8 mouse cellular contexts compared by ENCODE assay signal in the genomic region with DNA sequence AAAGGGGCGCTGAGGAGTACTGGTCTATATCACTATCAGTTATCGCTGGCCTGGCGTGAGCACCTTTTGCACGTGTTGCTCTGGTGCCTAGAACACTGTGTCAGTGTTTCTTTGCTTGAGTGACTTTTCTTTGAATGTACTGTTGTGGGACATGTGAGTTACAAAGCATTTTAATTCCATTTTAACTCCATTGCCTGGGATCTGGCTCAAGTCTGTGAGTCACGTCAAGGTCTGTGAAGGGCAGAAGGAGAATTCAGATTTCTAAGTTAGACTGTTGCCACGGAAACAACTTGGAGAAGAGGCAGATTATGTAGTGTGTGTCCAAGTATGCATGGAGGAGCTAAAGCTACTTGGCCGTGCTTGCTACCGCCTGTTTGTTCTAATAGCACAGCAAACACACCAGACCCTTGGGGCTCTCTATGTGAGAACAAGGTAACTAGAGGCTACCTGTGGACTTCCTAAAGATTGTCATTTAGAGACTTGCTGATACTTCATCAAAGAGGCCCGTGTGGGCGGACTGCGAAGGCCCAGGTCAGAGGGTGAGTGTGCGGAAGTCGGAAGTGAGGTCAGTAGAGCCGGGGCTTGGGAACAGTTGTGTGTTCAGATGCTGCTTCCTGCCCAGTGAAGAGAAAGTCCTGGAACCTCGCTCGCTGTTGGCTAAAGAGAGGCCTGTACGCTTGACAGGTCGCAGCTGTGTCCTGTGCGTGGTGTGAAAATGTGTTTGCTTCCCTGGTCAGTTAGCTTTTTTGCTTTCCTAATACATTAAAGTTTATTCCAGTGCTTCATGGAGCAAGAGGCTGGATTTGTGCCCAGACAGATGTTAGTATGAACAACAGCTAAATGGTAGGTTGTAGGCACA. TPM values are rescaled to one million over a fixed set of nuclear protein-coding genes. Genes with fewer than 3 reads are reported as not detected.
DNase-seq lines count a peak whose midpoint lies in the region; ATAC-seq and TF ChIP-seq lines count a peak whose summit lies in the region.

No protein-coding gene starts in this region.

- no peaks in the 10 kb centered on the region for H3K27me3 ChIP-seq in intestine, embryonic 16.5 days (replicated peaks; ENCODE audit: control insufficient read depth, insufficient read depth, low read length)

- H3K27ac ChIP-seq in left cerebral cortex, adult 2 months: peak overlapping the region; percentile 2; the same call in 1 of the 2 replicates
- H3K27ac ChIP-seq in gastrocnemius, adult 2 months: peak overlapping the region; percentile 75
- H3K27ac ChIP-seq in intestine, embryonic 16.5 days (ENCODE audit: low read length): peak overlapping the region; percentile 58

- 0 out of 2 replicates have a peak, but pooled peaks cover 4% of the 10 kb centered on the region for H3K9me3 ChIP-seq in intestine, embryonic 16.5 days (ENCODE audit: control insufficient read depth, low read length)

- H3K9ac ChIP-seq in intestine, embryonic 16.5 days (ENCODE audit: low read depth, low read length): no peak overlapping the region

- no peak for TF ChIP-seq CTCF in left cerebral cortex, adult 2 months (IDR thresholded peaks at IDR 0.05)
- TF ChIP-seq CTCF in gastrocnemius, adult 2 months (IDR thresholded peaks at IDR 0.05): no peak

- WGBS in intestine, embryonic 16.5 days: 57% methylated on average over 19 of the region's 19 CpGs

- ATAC-seq in intestine, embryonic 16.5 days: peak; percentile 60
- no peak for ATAC-seq in erythroblast, adult 5-6 weeks (replicated peaks; ENCODE audit: low FRiP score, poor library complexity, severe bottlenecking)
- ATAC-seq in erythroid progenitor cell, adult 5-6 weeks (replicated peaks; ENCODE audit: low FRiP score, poor library complexity, severe bottlenecking): no peak

- no peak overlapping the region for H3K4me3 ChIP-seq in left cerebral cortex, adult 2 months
- peak overlapping the region; percentile 37 for H3K4me3 ChIP-seq in gastrocnemius, adult 2 months
- H3K4me3 ChIP-seq in intestine, embryonic 16.5 days (ENCODE audit: low read length): no peak overlapping the region

- DNase-seq in left cerebral cortex, adult 2 months (ENCODE audit: extremely low spot score in 1 of 2, low spot score in 2 of 2): no peak
- DNase-seq in left cerebral cortex, adult 18-20 months (ENCODE audit: low spot score in 2 of 2): no peak
- DNase-seq in gastrocnemius, adult 2 months: peak; percentile 51
- peak; percentile 82 for DNase-seq in lung, postnatal 36 days
- no peak for DNase-seq in cerebellum, postnatal 36 days

- no peaks in the 10 kb centered on the region for H3K36me3 ChIP-seq in intestine, embryonic 16.5 days (ENCODE audit: control insufficient read depth, insufficient read depth, low read length)

- intact Hi-C loops in left cerebral cortex, adult 2 months (cut with DNase I): loop anchor here (5.0 kb wide), 1 partner anchor 39 kb away; the partner anchor contains the start of gene Add3
- intact Hi-C loops in gastrocnemius, adult 2 months (cut with DNase I): no loop called here

- no peak overlapping the region for H3K4me2 ChIP-seq in intestine, embryonic 16.5 days (ENCODE audit: low read depth, low read length)

- H3K4me1 ChIP-seq in intestine, embryonic 16.5 days (ENCODE audit: control insufficient read depth, insufficient read depth, low read length): peaks cover 51% of the 10 kb centered on the region

RNA-seq across cellular contexts. Expression of gene Add3, which starts 41.0 kb away (rescaled TPM):
- total RNA-seq in left cerebral cortex, adult 2 months (2021): 10 to 100 TPM; 84.4 to 86.9 TPM
- total RNA-seq in left cerebral cortex, adult 18-20 months (2021): 10 to 100 TPM; 82.9 to 85.7 TPM
- total RNA-seq in gastrocnemius, adult 2 months (2021): 10 to 100 TPM; 17.0 to 29.5 TPM
- polyA plus RNA-seq in intestine, embryonic 16.5 days (2015; fragmentation: Nextera tagmentation; extraction: Ambion mirVana): 120 and 121 TPM in 2 replicates
- 38.0 and 46.8 TPM in 2 replicates for total RNA-seq in erythroblast, adult 5-6 weeks (2015; ENCODE audit: low replicate concordance)
- total RNA-seq in erythroblast, adult 5-6 weeks (2017; ENCODE audit: low replicate concordance): 35.1 and 35.5 TPM in 2 replicates
- total RNA-seq in erythroid progenitor cell, adult 5-6 weeks (2015; ENCODE audit: low replicate concordance): 24.9 and 26.4 TPM in 2 replicates
- total RNA-seq in erythroid progenitor cell, adult 5-6 weeks (2017; ENCODE audit: low replicate concordance): 10.1 and 24.5 TPM in 2 replicates

Comparison
In these comparisons a context has a peak if more than half of its experiments do, and no peak if none do; other contexts are left out.
1. DNase-seq: peak in gastrocnemius, adult 2 months (single experiment) and lung, postnatal 36 days (single experiment); none in left cerebral cortex, adult 2 months (0 of 2), left cerebral cortex, adult 18-20 months (0 of 2) and cerebellum, postnatal 36 days (0 of 2).
2. H3K27ac ChIP-seq: peak in every context shown above with its lines; median percentile 75 in gastrocnemius, adult 2 months; 58 in intestine, embryonic 16.5 days; 2 in left cerebral cortex, adult 2 months.